Mouse (Mus musculus): ENCODE measurements around the gene Gm572. TPM values are rescaled to one million over a fixed set of nuclear protein-coding genes. Genes with fewer than 3 reads are reported as not detected.
A peak's percentile ranks its signal among the peaks of the same experiment; 100 is the strongest.

Gm572 gene
- polyA plus RNA-seq, 1 experiment from 2014 or later = not detected

DNA sequence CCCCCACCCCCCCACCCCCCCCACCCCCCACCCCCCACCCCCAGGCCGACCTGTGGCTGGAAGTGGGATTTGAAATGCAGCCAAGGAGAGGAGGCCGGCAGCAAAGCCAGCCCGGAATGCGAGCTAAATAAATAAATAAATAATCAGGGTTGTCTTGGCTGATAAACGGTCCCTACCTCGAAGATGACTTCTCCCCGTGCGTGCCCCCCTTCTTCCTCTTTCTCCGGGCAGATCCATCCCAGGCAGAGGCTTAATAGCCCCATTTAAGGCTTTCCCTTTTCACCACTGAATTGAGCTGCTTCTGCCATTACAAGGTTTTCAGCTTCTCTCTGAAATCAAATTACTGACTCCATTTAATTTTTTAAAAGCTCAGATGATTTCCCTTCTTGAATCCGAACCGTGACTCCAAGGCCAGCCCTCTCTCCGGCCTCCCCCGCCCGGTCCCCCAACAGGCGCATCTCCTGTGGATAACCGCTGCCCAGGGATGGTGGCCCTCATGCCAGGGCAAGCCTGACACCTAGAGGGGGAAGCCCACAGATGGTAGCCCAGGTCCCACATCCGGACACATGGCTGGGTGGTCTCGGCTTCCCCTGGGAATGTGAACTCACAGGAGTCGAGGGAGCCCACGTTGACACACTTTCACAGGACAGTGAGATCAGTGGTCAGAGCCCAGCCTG, 34.0 kb downstream of the Gm572 start:
- Histone ChIP-seq H3K9ac (replicated peaks) (no peak overlapping the region), H3K9me3 (ENCODE audit: low read length) (no peaks in the 10 kb centered on the region), H3K36me3 (replicated peaks; ENCODE audit: insufficient read depth, low read length) (no peaks in the 10 kb centered on the region), H3K27ac (ENCODE audit: low read depth) (no peak overlapping the region), H3K4me3 (ENCODE audit: low read depth, low read length) (no peak overlapping the region), H3K4me1 (ENCODE audit: insufficient read depth) (peaks cover 16% of the 10 kb centered on the region), H3K27me3 (ENCODE audit: insufficient read depth, low read length) (no peaks in the 10 kb centered on the region), H3K4me2 (ENCODE audit: low read depth, low read length) (no peak overlapping the region)
- ATAC-seq = no peak
- TF ChIP-seq EP300 (IDR thresholded peaks at IDR 0.05; ENCODE audit: low read depth) (no peak), CTCF (IDR thresholded peaks at IDR 0.05; ENCODE audit: low read depth) (no peak)
- DNase-seq = no peak
- WGBS (ENCODE audit: insufficient replicate concordance) = 44% methylated on average over 19 of the region's 20 CpGs

DNA sequence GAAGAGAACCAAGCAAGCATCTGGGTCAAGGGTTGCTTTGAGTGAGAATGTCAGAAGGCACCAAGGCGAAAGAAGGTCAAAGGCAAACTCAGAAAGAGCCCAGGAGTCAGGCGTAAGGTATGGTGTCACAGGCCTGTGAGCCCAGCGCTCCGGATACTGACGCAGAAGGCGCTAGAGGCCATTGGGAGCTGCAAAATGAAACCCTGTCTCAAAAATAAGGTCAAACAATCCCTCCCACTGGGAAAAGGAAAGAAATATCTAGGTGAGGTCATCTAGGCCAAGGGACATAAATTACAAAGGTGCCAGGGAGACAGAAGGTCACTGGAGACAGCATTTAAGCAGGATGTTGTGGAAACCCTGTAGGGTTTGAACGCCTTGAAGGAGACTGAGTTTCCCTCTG, 35.0 kb downstream of the Gm572 start:
- Histone ChIP-seq H3K9me3 (ENCODE audit: low read length) (no peaks in the 10 kb centered on the region), H3K36me3 (replicated peaks; ENCODE audit: insufficient read depth, low read length) (no peaks in the 10 kb centered on the region), H3K27ac (ENCODE audit: low read depth) (no peak overlapping the region), H3K4me1 (ENCODE audit: insufficient read depth) (peaks cover 16% of the 10 kb centered on the region), H3K27me3 (ENCODE audit: insufficient read depth, low read length) (no peaks in the 10 kb centered on the region), H3K4me3 (ENCODE audit: low read depth, low read length) (no peak overlapping the region), H3K9ac (replicated peaks) (no peak overlapping the region), H3K4me2 (ENCODE audit: low read depth, low read length) (no peak overlapping the region)
- ATAC-seq = no peak
- no peak for TF ChIP-seq CTCF (IDR thresholded peaks at IDR 0.05; ENCODE audit: low read depth)
- TF ChIP-seq EP300 (IDR thresholded peaks at IDR 0.05; ENCODE audit: low read depth) = no peak
- no peak for DNase-seq
- 79% methylated on average over 7 of the region's 7 CpGs for WGBS (ENCODE audit: insufficient replicate concordance)

DNA sequence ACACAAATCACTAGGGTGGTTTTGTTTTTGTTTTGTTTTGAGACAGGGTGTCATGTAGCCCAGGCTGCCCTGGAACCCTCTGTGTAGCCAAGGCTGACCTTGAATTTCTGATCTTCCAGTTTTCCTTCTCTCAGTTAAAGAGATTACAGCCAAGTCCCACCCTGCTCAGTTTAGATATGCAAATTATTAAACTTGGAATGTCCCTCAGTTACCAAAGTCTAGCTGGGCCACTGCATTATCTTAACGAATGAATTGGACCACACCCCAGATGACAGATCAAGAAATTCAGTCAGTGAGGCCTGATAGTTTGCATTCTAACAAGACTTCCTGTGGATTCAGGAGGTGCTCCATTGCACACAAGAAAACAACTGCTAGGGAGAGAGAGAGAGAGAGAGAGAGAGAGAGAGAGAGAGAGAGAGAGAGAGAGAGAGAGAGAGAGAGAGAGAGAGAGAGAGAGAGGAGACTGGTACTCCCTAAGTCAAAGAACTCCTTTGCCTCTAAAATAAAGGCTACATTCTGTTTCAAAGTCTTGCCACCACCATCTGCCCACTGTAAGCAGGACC, 37.5 kb downstream of the Gm572 start:
- 33% methylated on average over 1 of the region's 1 CpGs for WGBS (ENCODE audit: insufficient replicate concordance)
- no peaks in the 10 kb centered on the region for H3K9me3 ChIP-seq (ENCODE audit: low read length)
- H3K4me1 ChIP-seq (ENCODE audit: insufficient read depth) = peaks cover 14% of the 10 kb centered on the region
- DNase-seq = no peak
- no peak overlapping the region for H3K4me2 ChIP-seq (ENCODE audit: low read depth, low read length)
- no peak overlapping the region for H3K4me3 ChIP-seq (ENCODE audit: low read depth, low read length)
- TF ChIP-seq EP300 (IDR thresholded peaks at IDR 0.05; ENCODE audit: low read depth) (no peak), CTCF (IDR thresholded peaks at IDR 0.05; ENCODE audit: low read depth) (no peak)
- no peaks in the 10 kb centered on the region for H3K27me3 ChIP-seq (ENCODE audit: insufficient read depth, low read length)
- no peak overlapping the region for H3K9ac ChIP-seq (replicated peaks)
- no peaks in the 10 kb centered on the region for H3K36me3 ChIP-seq (replicated peaks; ENCODE audit: insufficient read depth, low read length)
- H3K27ac ChIP-seq (ENCODE audit: low read depth) = no peak overlapping the region
- ATAC-seq = peak; percentile 18; the same call in 1 of the 2 replicates

DNA sequence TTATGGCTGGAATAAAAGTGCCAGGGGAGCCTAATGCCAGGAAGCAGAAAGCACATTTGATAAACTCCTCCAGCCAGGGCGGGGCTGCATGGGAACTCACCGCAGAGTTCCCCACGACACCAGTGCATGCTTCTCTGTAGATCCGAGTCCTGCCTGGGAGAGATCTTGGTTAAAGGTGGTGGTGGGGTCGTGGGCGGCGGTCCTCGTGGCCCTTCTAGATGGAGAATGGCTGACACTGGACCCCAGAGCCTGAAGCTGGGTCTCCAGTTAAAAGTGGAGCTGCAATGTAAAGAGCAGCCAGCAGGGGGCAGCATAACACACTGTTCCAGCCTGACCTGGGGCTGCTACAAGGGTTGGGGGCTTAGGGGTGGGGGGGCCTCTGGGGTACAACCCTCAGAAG, 38.3 kb downstream of the Gm572 start:
- peaks cover 11% of the 10 kb centered on the region for H3K4me1 ChIP-seq (ENCODE audit: insufficient read depth)
- H3K9me3 ChIP-seq (ENCODE audit: low read length) = no peaks in the 10 kb centered on the region
- H3K4me2 ChIP-seq (ENCODE audit: low read depth, low read length) = peak overlapping the region; percentile 60
- peak; percentile 43 for ATAC-seq
- 13% methylated on average over 8 of the region's 8 CpGs for WGBS (ENCODE audit: insufficient replicate concordance)
- H3K9ac ChIP-seq (replicated peaks) = peak overlapping the region; percentile 22; the same call in 1 of the 2 replicates
- no peaks in the 10 kb centered on the region for H3K27me3 ChIP-seq (ENCODE audit: insufficient read depth, low read length)
- DNase-seq = peak; percentile 76
- H3K27ac ChIP-seq (ENCODE audit: low read depth) = no peak overlapping the region
- H3K36me3 ChIP-seq (replicated peaks; ENCODE audit: insufficient read depth, low read length) = no peaks in the 10 kb centered on the region
- peak; percentile 84 for TF ChIP-seq CTCF (IDR thresholded peaks at IDR 0.05; ENCODE audit: low read depth)
- TF ChIP-seq EP300 (IDR thresholded peaks at IDR 0.05; ENCODE audit: low read depth) = no peak
- H3K4me3 ChIP-seq (ENCODE audit: low read depth, low read length) = peak overlapping the region; percentile 21

DNA sequence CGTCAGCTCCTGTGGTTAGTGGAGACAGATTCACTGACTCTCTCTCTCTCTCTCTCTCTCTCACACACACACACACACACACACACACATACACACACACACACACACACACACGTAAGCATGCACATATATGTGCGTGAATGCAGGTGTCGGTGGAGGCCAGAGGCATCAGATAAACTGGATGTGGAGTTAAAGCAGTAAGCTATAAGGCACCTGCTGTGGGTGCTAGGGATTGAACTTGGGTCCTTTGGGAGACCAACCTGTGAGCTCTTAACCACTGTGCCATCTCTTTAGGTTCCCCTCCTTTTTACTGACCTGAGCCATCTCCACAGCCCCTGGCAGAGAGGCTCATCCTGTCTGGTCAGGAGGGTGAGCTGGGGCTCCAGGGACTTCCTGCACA, 39.8 kb downstream of the Gm572 start:
- no peak for ATAC-seq
- peaks cover 8% of the 10 kb centered on the region for H3K4me1 ChIP-seq (ENCODE audit: insufficient read depth)

GRCm38 (mm10) chr4:148683539-148683938, 40.4 kb downstream of the Gm572 start:
- Histone ChIP-seq H3K27me3 (ENCODE audit: insufficient read depth, low read length) (0 out of 2 replicates have a peak, but pooled peaks cover 2% of the 10 kb centered on the region), H3K9ac (replicated peaks) (no peak overlapping the region), H3K4me2 (ENCODE audit: low read depth, low read length) (0 out of 2 replicates have a peak overlapping the region, but pooled peaks have one; percentile 13), H3K36me3 (replicated peaks; ENCODE audit: insufficient read depth, low read length) (no peaks in the 10 kb centered on the region), H3K4me3 (ENCODE audit: low read depth, low read length) (no peak overlapping the region), H3K4me1 (ENCODE audit: insufficient read depth) (peaks cover 8% of the 10 kb centered on the region), H3K9me3 (ENCODE audit: low read length) (no peaks in the 10 kb centered on the region), H3K27ac (ENCODE audit: low read depth) (no peak overlapping the region)
- TF ChIP-seq CTCF (IDR thresholded peaks at IDR 0.05; ENCODE audit: low read depth) (no peak), EP300 (IDR thresholded peaks at IDR 0.05; ENCODE audit: low read depth) (no peak)
- DNase-seq = no peak
- ATAC-seq = peak; percentile 22; the same call in 1 of the 2 replicates
- WGBS (ENCODE audit: insufficient replicate concordance) = 39% methylated on average over 13 of the region's 13 CpGs

More for the DNA sequence above, 39.8 kb downstream of the Gm572 start:
- Histone ChIP-seq H3K27me3 (ENCODE audit: insufficient read depth, low read length) (0 out of 2 replicates have a peak, but pooled peaks cover 2% of the 10 kb centered on the region), H3K9me3 (ENCODE audit: low read length) (no peaks in the 10 kb centered on the region), H3K27ac (ENCODE audit: low read depth) (no peak overlapping the region), H3K4me2 (ENCODE audit: low read depth, low read length) (no peak overlapping the region), H3K4me3 (ENCODE audit: low read depth, low read length) (no peak overlapping the region), H3K36me3 (replicated peaks; ENCODE audit: insufficient read depth, low read length) (no peaks in the 10 kb centered on the region), H3K9ac (replicated peaks) (no peak overlapping the region)
- WGBS (ENCODE audit: insufficient replicate concordance) = 85% methylated on average over 4 of the region's 4 CpGs
- TF ChIP-seq EP300 (IDR thresholded peaks at IDR 0.05; ENCODE audit: low read depth) = no peak
- no peak for TF ChIP-seq CTCF (IDR thresholded peaks at IDR 0.05; ENCODE audit: low read depth)
- no peak for DNase-seq
